Mouse (Mus musculus) embryonic facial prominence, embryonic 14.5 days (tissue): ENCODE results near the gene Tex21. TPM values are rescaled to one million over a fixed set of nuclear protein-coding genes. Genes with fewer than 3 reads are reported as not detected.
"Not testable (repeated sequence)": the region's sequence is repeated elsewhere in the genome, so short reads cannot be mapped to it uniquely, and the experiment has no call there.

Experiments used
- ATAC-seq: fragments of 200-750 bp; cut with Nextera tagmentation; 2 replicates; pipeline ENCODE4 v1.8.0; 2017; ENCODE audit warnings: low read depth, moderate number of reproducible peaks, moderate TSS enrichment
- DNase-seq: peaks from one replicate; pipeline ENCODE4 v3.0.0-alpha.2; 2015; ENCODE audit warnings: low spot score
- H3K27ac ChIP-seq: fragments of 300-500 bp; sonication (generic); replicated peaks from 2 replicates; pipeline ENCODE4 v1.5.1; 2014; ENCODE audit warnings: low read depth, mild to moderate bottlenecking, low read length, moderate library complexity
- H3K27me3 ChIP-seq: fragments of 300-500 bp; sonication (generic); replicated peaks from 2 replicates; pipeline ENCODE4 v1.6.1; 2014; ENCODE audit warnings: low read length; ENCODE audit not compliant: control insufficient read depth, insufficient read depth
- H3K36me3 ChIP-seq: fragments of 300-500 bp; sonication (generic); 2 replicates; pipeline ENCODE4 v1.6.1; 2014; ENCODE audit warnings: low read length, mixed read lengths; ENCODE audit not compliant: control insufficient read depth, insufficient read depth
- H3K4me1 ChIP-seq: fragments of 300-500 bp; sonication (generic); 2 replicates; pipeline ENCODE4 v1.6.1; 2014; ENCODE audit warnings: antibody characterized with exemption, low read length; ENCODE audit not compliant: control insufficient read depth, insufficient read depth
- H3K4me2 ChIP-seq: fragments of 300-500 bp; sonication (generic); 2 replicates; pipeline ENCODE4 v1.6.1; 2014; ENCODE audit warnings: low read depth, mild to moderate bottlenecking, low read length, moderate library complexity, mixed read lengths
- H3K4me3 ChIP-seq: fragments of 300-500 bp; sonication (generic); 2 replicates; pipeline ENCODE4 v1.5.1; 2014; ENCODE audit warnings: low read depth, mild to moderate bottlenecking, low read length
- H3K9ac ChIP-seq: fragments of 300-500 bp; sonication (generic); 2 replicates; pipeline ENCODE4 v1.6.1; 2014; ENCODE audit warnings: low read depth, mild to moderate bottlenecking, low read length, moderate library complexity, mixed read lengths
- H3K9me3 ChIP-seq: fragments of 300-500 bp; sonication (generic); 2 replicates; pipeline ENCODE4 v1.6.1; 2016; ENCODE audit warnings: low read length; ENCODE audit not compliant: control insufficient read depth
- WGBS: fragments of 180-500 bp; shearing (Covaris S2); extraction: QIAGEN DNeasy Blood & Tissue Kit; methylation state at CpG from one replicate; pipeline ENCODE4 v1.1.7; 2014; 5-methylcytosine and 5-hydroxymethylcytosine counted together
- polyA plus RNA-seq: library from polyadenylated mRNA; unstranded; fragments of >200 nt; fragmentation: Nextera tagmentation; extraction: Ambion mirVana; gene quantifications from 2 replicates; pipeline ENCODE4 v1.2.1, GENCODE M21; 2014

Tex21 gene
- polyA plus RNA-seq, 1 experiment from 2014 or later, result 0.08 TPM

DNA sequence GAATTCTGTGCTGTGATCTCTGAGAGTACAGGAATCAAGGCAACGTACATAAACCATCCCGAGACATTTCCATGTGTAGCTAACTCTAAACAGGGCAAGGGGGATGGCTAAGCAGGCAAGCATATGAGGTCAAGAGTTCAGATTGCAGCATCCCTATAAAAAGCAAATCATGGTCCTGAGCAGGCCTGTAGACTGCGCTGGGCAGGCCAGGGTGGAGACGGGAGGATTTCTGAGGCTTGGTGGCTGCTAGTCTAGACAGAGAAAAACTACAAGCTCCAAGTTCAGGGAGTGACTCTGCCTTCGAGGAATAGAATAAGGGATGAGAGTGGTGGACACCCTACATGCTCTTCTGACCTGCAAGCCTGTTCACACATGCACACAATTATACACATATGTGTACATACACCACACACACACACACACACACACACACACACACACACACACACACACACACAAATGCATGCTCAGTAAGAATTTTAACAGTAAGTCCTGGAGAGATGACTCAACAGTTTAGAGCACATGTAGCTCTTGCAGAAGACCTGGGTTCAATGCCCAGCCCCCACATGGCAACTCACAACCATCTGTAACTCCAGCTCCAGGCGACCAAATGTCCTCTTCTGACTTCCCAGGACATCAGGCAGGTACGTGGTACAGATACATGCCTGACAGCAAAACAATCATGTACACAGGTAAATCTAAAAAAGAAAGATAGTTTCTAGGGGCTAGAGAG lies 6.5 kb downstream of the Tex21 start:
- ATAC-seq (no peak), DNase-seq (no peak)
- H3K27ac ChIP-seq, result no peak overlapping the region
- no peak overlapping the region for H3K4me3 ChIP-seq
- H3K4me2 ChIP-seq, result no peak overlapping the region
- WGBS, result 67% methylated on average over 7 of the region's 7 CpGs
- no peak overlapping the region for H3K9ac ChIP-seq
- H3K4me1 ChIP-seq, result no peaks in the 10 kb centered on the region
- no peaks in the 10 kb centered on the region for H3K27me3 ChIP-seq
- no peaks in the 10 kb centered on the region for H3K9me3 ChIP-seq
- no peaks in the 10 kb centered on the region for H3K36me3 ChIP-seq

DNA sequence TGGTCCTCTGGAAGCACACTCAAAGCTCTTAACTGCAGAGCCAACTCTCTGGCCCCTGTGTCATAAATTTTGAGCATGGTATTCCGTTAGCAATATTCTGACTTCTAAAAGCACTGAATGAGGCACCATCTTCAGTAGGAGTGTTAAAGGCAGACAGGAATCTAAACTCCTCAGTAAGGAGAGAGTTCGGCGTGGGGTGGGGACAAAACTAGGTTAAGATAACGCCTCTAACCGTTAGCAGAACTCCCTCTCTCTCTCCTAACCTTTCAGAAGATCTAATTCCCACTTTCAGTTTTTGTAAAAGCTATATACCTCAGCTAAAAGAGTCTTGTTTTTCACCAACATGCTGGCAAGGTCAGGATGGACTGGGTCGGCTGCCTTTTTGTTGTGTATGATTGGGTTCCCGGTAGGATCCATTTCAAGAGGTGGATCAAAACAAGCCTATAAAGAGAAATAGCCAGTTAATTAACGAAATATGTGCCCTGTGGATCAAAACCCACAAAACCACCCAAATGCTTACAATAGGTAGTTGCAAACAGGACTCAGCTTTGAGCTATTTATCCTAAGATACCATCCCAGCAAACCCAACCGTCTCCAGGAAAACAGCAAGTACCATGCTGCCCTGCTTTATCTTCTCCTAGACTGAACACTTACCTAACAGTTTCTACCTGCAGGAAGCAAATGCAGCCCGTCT lies 7.3 kb downstream of the Tex21 start:
- H3K9ac ChIP-seq, result no peak overlapping the region
- no peaks in the 10 kb centered on the region for H3K27me3 ChIP-seq
- no peaks in the 10 kb centered on the region for H3K4me1 ChIP-seq
- H3K27ac ChIP-seq, result no peak overlapping the region
- WGBS, result 63% methylated on average over 10 of the region's 10 CpGs
- H3K4me2 ChIP-seq, result no peak overlapping the region
- H3K4me3 ChIP-seq, result no peak overlapping the region
- DNase-seq (no peak), ATAC-seq (no peak)
- H3K9me3 ChIP-seq, result no peaks in the 10 kb centered on the region
- H3K36me3 ChIP-seq, result no peaks in the 10 kb centered on the region

DNA sequence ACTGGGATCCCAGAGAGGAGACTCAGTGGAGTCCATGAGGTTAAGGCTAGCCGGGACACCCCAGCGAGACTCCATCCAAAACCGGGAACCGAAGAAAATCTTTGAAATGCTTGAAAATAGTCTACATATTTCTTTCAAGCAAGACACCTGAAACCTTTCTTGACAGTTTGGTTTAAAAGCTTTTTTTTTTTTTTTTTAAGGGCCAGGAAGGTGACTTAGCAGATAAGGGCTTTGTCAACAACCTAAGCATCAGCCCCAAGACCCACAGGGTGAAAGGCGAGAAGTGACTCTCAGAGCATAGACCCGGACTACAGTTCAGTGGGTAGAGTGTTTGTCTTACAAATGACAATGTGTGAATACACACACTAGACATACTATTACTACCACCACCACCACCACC lies 11.3 kb downstream of the Tex21 start:
- no peaks in the 10 kb centered on the region for H3K4me1 ChIP-seq
- no peaks in the 10 kb centered on the region for H3K36me3 ChIP-seq
- no peak overlapping the region for H3K4me3 ChIP-seq
- H3K9me3 ChIP-seq, result no peaks in the 10 kb centered on the region
- 78% methylated on average over 6 of the region's 6 CpGs for WGBS
- no peak overlapping the region for H3K4me2 ChIP-seq
- no peaks in the 10 kb centered on the region for H3K27me3 ChIP-seq
- no peak for DNase-seq
- no peak overlapping the region for H3K9ac ChIP-seq
- no peak overlapping the region for H3K27ac ChIP-seq
- ATAC-seq, result no peak

DNA sequence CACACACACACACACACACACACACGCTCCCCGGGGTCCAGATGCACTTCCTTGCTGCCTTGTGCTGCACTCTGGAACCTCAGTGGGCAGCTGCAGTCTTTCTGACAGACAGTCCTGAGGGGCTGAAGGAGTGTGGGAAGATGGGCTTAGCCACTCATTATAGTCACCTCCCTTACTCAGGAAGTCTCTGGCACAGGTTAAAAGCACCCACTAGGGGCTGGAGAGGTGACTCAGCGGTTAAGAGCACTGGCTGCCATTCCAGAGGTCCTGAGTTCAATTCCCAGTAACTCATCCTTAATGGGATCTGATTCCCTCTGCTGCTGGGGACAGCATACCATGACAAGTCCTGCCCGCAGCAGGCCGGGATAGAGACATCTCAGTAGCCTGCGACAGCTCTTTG lies 15.9 kb downstream of the Tex21 start:
- Histone ChIP-seq H3K27ac (no peak overlapping the region), H3K4me1 (no peaks in the 10 kb centered on the region), H3K9ac (no peak overlapping the region), H3K4me2 (no peak overlapping the region), H3K4me3 (no peak overlapping the region), H3K9me3 (no peaks in the 10 kb centered on the region), H3K27me3 (no peaks in the 10 kb centered on the region), H3K36me3 (no peaks in the 10 kb centered on the region)
- DNase-seq (no peak), ATAC-seq (no peak)
- 79% methylated on average over 6 of the region's 6 CpGs for WGBS

DNA sequence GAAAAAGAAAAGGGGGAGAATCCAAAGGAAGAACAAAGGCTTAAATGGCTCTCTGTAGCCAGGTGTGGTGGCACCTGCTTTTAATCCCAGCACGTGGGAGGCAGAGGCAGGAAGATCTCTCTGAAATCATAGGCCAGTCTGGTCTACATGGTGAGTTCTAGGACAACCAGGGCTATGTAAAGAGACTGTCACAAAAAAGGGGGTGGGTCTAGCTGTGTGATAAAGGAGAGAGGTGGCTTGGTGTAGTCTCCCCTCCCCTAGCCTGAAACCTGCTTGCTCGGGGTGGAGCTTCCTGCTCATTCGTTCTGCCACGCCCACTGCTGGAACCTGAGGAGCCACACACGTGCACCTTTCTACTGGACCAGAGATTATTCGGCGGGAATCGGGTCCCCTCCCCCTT lies 24.4 kb downstream of the Tex21 start:
- H3K9ac ChIP-seq, H3K27me3 ChIP-seq, H3K36me3 ChIP-seq, ATAC-seq, DNase-seq, H3K4me3 ChIP-seq, H3K27ac ChIP-seq, H3K4me1 ChIP-seq, H3K4me2 ChIP-seq, H3K9me3 ChIP-seq: not testable (repeated sequence)
- 52% methylated on average over 1 of the region's 8 CpGs for WGBS

DNA sequence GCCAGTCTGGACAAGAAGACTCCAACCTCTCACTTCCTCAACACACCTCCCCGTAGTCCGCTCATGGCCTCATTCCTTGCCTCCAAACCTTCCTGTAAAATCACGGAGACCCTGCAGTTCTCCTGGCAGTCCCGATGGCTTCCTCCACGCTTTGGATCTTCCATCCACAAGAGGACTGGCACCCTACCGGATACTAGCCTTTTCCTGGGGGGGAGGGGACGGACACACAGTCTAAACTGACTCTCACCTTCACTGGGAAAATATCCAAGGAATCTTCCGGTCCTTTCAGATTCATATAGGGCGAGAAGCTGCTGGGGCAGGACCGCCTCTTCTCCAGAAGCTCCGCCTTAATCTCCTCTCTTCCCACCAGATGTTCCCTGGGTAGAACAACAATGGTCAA lies 29.8 kb downstream of the Tex21 start:
- 73% methylated on average over 11 of the region's 11 CpGs for WGBS
- no peak overlapping the region for H3K4me3 ChIP-seq
- H3K36me3 ChIP-seq, result no peaks in the 10 kb centered on the region
- H3K4me1 ChIP-seq, result no peaks in the 10 kb centered on the region
- H3K9me3 ChIP-seq, result no peaks in the 10 kb centered on the region
- no peak overlapping the region for H3K27ac ChIP-seq
- H3K9ac ChIP-seq, result no peak overlapping the region
- no peak for DNase-seq
- ATAC-seq, result no peak
- H3K4me2 ChIP-seq, result no peak overlapping the region
- no peaks in the 10 kb centered on the region for H3K27me3 ChIP-seq

DNA sequence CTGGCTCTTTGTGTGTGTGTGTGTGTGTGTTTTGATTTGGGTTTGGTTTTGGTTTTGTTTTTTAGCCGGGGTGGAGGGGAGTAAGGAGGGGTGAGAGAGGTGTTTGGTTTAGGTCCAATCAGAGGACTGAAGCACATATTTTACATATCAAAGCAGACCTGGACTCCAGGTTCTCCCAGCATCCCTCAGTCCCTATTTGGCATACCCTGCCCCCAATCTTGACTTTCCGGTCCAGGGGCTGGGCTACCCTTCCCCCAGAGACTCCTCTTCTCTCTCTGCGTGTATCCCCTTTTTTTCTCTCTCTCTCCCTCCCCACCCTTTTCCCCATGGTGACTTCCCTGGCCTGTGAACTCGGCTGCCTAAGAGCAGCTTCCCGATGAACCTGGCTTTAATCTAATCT lies 31.4 kb downstream of the Tex21 start:
- no peaks in the 10 kb centered on the region for H3K27me3 ChIP-seq
- no peak overlapping the region for H3K9ac ChIP-seq
- no peak overlapping the region for H3K4me2 ChIP-seq
- ATAC-seq (no peak), DNase-seq (no peak)
- H3K36me3 ChIP-seq, result no peaks in the 10 kb centered on the region
- H3K9me3 ChIP-seq, result no peaks in the 10 kb centered on the region
- no peak overlapping the region for H3K27ac ChIP-seq
- 14% methylated on average over 5 of the region's 5 CpGs for WGBS
- no peak overlapping the region for H3K4me3 ChIP-seq
- no peaks in the 10 kb centered on the region for H3K4me1 ChIP-seq

DNA sequence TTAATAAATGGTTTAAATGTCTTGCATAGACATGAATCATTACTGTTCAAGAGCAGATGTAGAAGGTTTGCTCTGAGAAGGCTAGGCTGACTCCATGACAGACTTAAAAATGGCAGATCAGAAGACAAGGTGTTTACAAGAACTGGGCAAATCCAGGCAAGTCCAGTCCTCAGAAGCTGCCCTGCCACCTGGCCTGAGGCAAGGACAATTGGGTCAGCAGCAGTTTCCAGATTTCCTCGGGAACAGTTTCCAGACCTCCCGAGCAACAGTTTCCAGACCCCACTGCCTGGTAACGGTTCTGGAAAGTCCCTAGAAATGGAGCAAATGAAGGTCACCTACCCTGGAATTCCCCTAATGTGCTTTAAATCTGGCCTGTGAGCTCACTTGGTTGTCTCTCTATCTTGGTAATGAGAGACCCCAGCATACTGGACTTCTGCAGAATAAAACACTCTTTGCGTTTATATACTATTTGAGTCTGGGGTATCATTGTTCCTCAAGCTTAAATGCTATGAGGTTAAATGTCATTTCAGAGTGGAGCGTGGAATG lies 37.0 kb downstream of the Tex21 start:
- H3K4me2 ChIP-seq, result no peak overlapping the region
- no peaks in the 10 kb centered on the region for H3K9me3 ChIP-seq
- 88% methylated on average over 5 of the region's 5 CpGs for WGBS
- no peak overlapping the region for H3K4me3 ChIP-seq
- H3K27me3 ChIP-seq, result no peaks in the 10 kb centered on the region
- DNase-seq (no peak), ATAC-seq (no peak)
- no peaks in the 10 kb centered on the region for H3K36me3 ChIP-seq
- H3K27ac ChIP-seq, result no peak overlapping the region
- no peak overlapping the region for H3K9ac ChIP-seq
- no peaks in the 10 kb centered on the region for H3K4me1 ChIP-seq

DNA sequence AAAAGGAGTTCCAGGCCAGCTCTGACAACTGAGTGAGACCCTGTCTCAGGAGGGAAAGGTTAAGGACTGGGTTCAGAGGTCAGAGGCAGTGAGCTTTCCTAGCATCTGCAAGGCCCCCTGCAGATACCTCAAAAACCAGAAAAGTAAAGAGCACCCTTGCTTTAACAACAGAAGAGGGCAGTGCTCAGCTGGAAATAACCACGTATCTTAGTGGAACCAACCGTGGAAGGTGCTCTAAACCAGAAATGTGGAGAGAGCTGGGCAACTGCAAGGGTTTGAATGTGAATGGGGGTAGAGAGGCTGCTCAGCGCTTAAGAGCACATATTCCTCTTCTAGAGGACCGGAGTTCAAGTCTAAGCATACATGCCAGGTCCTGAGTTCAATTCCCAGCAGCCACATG lies 46.2 kb downstream of the Tex21 start:
- 71% methylated on average over 4 of the region's 4 CpGs for WGBS
- no peak overlapping the region for H3K9ac ChIP-seq

More for the DNA sequence above, 46.2 kb downstream of the Tex21 start:
- Histone ChIP-seq H3K9me3 (no peaks in the 10 kb centered on the region), H3K36me3 (no peaks in the 10 kb centered on the region), H3K4me2 (no peak overlapping the region), H3K4me1 (no peaks in the 10 kb centered on the region), H3K4me3 (no peak overlapping the region), H3K27ac (no peak overlapping the region), H3K27me3 (no peaks in the 10 kb centered on the region)
- no peak for DNase-seq
- no peak for ATAC-seq
